Mouse (Mus musculus) ES-E14 (cell line): Measurements from ENCODE around the gene Nkx6-2.

Experiments
- CHD2 ChIP-seq: IDR thresholded peaks from 2 replicates; pipeline ENCODE4 v1.6.1; 2014; ENCODE audit warnings: mild to moderate bottlenecking, low read depth, low read length, inconsistent platforms
- HCFC1 ChIP-seq: IDR thresholded peaks from 2 replicates; pipeline ENCODE4 v1.6.1; 2012; ENCODE audit warnings: low read length, inconsistent platforms, borderline replicate concordance; ENCODE audit not compliant: insufficient read depth
- MAFK ChIP-seq: IDR thresholded peaks from 2 replicates; pipeline ENCODE4 v1.6.1; 2014; ENCODE audit warnings: mild to moderate bottlenecking, low read depth, low read length, inconsistent platforms; ENCODE audit not compliant: insufficient read depth
- ZC3H11A ChIP-seq: IDR thresholded peaks from 2 replicates; pipeline ENCODE4 v1.6.1; 2012; ENCODE audit warnings: low read depth, mild to moderate bottlenecking, inconsistent platforms, low read length, borderline replicate concordance
- ZNF384 ChIP-seq: IDR thresholded peaks from 2 replicates; pipeline ENCODE4 v1.6.1; 2012; ENCODE audit warnings: low read depth, low read length, inconsistent platforms

GRCm38 (mm10) chr7:139566533-139566932 lies 16.1 kb downstream of the Nkx6-2 start:
- TF ChIP-seq MAFK (no peak), HCFC1 (no peak), CHD2 (no peak), ZNF384 (no peak), ZC3H11A (no peak)
